Mouse (Mus musculus) hindbrain, embryonic 15.5 days (tissue): ENCODE measurements at regions not wholly inside any gene's neighbourhood (a gene's known extent, or its start where the extent isn't known, plus 50 kb on each side); places are given as distances from the start of the nearest gene placed in this dataset.

Experiments
- ATAC-seq: fragments of 200-750 bp; cut with Nextera tagmentation; 2 replicates; pipeline ENCODE4 v1.8.0; 2017; ENCODE audit warnings: low read depth, moderate number of reproducible peaks, moderate TSS enrichment; ENCODE audit not compliant: low FRiP score
- H3K27ac ChIP-seq: fragments of 300-500 bp; sonication (generic); replicated peaks from 2 replicates; pipeline ENCODE4 v1.5.1; 2015; ENCODE audit warnings: mild to moderate bottlenecking, inconsistent platforms
- H3K27me3 ChIP-seq: fragments of 300-500 bp; sonication (generic); 2 replicates; pipeline ENCODE4 v1.6.1; 2015; ENCODE audit warnings: control low read depth, inconsistent platforms
- H3K36me3 ChIP-seq: fragments of 300-500 bp; sonication (generic); 2 replicates; pipeline ENCODE4 v1.6.1; 2015; ENCODE audit warnings: control low read depth, inconsistent platforms
- H3K4me1 ChIP-seq: fragments of 300-500 bp; sonication (generic); replicated peaks from 2 replicates; pipeline ENCODE4 v1.6.1; 2015; ENCODE audit warnings: control low read depth, inconsistent platforms
- H3K4me2 ChIP-seq: fragments of 300-500 bp; sonication (generic); 2 replicates; pipeline ENCODE4 v1.6.1; 2015; ENCODE audit warnings: moderate library complexity, mild to moderate bottlenecking, inconsistent platforms
- H3K4me3 ChIP-seq: fragments of 300-500 bp; sonication (generic); 2 replicates; pipeline ENCODE4 v1.5.1; 2015; ENCODE audit warnings: mild to moderate bottlenecking, inconsistent platforms
- H3K9ac ChIP-seq: fragments of 300-500 bp; sonication (generic); 2 replicates; pipeline ENCODE4 v1.6.1; 2015; ENCODE audit warnings: inconsistent platforms
- H3K9me3 ChIP-seq: fragments of 300-500 bp; sonication (generic); 2 replicates; pipeline ENCODE4 v1.6.1; 2016; ENCODE audit warnings: control low read depth, inconsistent platforms
- WGBS: fragments of 180-500 bp; shearing (Covaris S2); methylation state at CpG from one replicate; pipeline ENCODE4 v1.1.7; 2015; 5-methylcytosine and 5-hydroxymethylcytosine counted together

DNA sequence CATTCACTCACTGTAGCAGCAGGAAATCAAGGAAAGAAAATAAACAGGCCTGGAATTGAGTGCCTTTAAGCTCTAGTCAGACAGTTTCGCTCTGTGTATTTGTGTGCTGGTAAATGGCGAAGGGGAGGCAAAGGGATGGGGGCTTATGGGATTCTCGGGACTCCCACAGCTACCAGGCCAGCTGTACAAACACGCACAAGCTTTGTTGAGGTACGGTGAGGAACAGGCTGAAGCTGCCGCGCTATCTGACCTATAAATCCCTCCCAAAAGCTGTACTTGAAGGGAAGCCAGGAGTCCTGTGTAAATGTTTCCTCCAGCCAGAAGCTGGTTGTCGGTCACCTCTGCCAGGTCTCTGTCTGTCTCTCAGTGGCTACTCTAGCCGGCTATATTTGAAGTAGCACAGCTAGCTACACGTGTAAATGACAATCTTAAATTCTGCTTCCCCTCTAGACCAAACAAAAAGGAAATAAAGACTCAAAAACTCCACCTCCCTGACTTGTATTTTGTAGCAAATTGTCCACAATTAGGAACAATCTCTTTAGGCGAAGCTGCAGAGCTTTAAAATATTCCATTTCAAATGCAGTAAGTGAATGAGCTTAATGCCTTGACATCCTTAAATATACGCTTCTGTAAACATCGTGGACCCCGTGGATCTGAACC lies 210.5 kb upstream of the Ferd3l start:
- Histone ChIP-seq H3K4me2 (peak overlapping the region; percentile 35), H3K9me3 (no peaks in the 10 kb centered on the region), H3K27me3 (no peaks in the 10 kb centered on the region), H3K27ac (no peak overlapping the region), H3K4me3 (no peak overlapping the region), H3K36me3 (no peaks in the 10 kb centered on the region), H3K4me1 (no peaks in the 10 kb centered on the region), H3K9ac (peak overlapping the region; percentile 25; the same call in 1 of the 2 replicates)
- 0 out of 2 replicates have a peak, but pooled peaks have one; percentile 27 for ATAC-seq
- WGBS: 36% methylated on average over 14 of the region's 14 CpGs

DNA sequence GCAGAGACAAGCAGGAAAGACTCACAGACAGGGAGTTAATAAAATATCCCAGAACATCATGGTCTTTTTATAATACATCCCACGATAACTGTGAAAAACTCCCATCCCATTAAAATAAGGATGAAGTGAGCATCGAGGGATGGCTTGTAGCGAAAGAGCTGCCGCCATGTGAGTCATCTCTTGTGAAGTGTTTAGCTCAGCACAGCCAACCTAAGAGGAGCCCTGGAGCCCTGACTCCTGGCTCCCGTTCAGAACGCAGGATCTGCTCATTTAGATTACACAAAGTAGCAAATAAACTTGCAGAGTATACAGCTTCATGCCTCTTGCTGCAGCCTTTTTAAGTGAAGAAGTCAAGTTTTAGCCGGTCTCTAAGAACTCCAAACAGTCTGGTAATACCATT lies 209.2 kb upstream of the Ferd3l start:
- no peaks in the 10 kb centered on the region for H3K4me1 ChIP-seq
- WGBS: 70% methylated on average over 7 of the region's 7 CpGs
- no peaks in the 10 kb centered on the region for H3K9me3 ChIP-seq
- H3K4me3 ChIP-seq: no peak overlapping the region
- H3K36me3 ChIP-seq: no peaks in the 10 kb centered on the region
- no peak overlapping the region for H3K4me2 ChIP-seq
- H3K27ac ChIP-seq: no peak overlapping the region
- no peak overlapping the region for H3K9ac ChIP-seq
- no peak for ATAC-seq
- H3K27me3 ChIP-seq: no peaks in the 10 kb centered on the region

DNA sequence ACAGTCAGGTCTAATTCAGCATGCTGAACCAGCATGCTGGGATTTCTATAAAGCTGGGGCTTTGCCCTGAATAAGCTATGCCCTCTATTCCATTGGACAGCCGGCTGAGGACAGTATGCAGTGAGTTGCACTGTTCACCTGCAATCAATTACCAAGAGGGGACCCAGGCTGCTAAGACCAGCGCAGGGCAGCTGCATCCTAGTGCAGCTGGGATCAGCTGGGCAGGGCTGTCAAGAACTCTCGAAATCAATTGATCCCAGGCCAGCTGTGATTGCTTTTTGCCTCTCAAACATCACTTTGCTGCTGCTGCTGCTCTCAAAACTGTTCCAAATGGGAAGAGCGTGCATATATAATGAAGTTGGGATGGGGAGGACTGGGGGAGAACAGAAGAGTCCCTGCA lies 196.3 kb upstream of the Ferd3l start:
- Histone ChIP-seq H3K27me3 (no peaks in the 10 kb centered on the region), H3K36me3 (no peaks in the 10 kb centered on the region), H3K4me3 (no peak overlapping the region), H3K9ac (no peak overlapping the region), H3K4me2 (no peak overlapping the region), H3K9me3 (no peaks in the 10 kb centered on the region), H3K4me1 (peaks cover 4% of the 10 kb centered on the region), H3K27ac (no peak overlapping the region)
- 36% methylated on average over 4 of the region's 4 CpGs for WGBS
- ATAC-seq: no peak

DNA sequence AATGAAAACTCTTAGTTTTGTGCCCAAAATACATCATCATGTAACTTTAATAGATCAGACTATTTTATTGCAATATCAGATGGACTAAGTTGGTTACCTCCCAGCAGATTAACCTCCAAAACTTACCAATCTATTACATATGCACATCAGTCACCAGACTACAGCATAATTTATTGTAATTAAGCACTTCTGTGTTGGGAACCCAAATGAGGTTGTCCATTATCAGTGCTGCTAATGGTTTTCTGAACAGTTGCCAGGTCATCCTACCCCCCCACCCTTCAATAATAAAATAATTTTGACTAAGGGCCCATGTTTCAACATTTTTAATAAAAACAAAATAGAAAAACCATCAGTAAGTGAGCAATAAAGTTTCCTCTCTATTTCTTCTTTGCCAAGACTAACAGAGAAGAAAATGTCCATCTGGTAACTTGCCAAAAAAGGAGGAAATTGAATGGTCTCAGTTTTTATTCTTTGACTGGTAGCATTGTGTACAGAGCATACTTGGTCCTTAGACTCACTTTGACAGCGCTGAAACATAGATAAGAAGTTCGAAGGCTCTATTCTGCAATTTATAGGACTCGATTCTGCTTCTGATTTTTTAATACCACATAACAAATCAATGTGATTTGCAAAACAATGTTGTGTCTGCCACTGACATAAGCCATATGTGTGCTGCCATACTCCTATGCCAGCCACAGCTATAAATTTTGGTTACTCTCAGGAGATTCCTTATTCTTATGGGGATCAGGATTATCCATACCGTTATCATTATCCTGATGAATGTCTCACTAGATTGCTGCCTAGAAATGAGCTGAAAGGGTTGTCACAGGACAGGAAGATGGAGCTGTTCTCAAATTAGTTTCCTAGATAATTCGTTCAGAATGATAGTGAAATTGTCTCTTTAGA lies 152.4 kb upstream of the Ferd3l start:
- Histone ChIP-seq H3K36me3 (no peaks in the 10 kb centered on the region), H3K9me3 (no peaks in the 10 kb centered on the region), H3K27ac (no peak overlapping the region), H3K4me1 (no peaks in the 10 kb centered on the region), H3K27me3 (no peaks in the 10 kb centered on the region), H3K4me2 (no peak overlapping the region), H3K9ac (no peak overlapping the region), H3K4me3 (no peak overlapping the region)
- WGBS: 59% methylated on average over 5 of the region's 5 CpGs
- no peak for ATAC-seq

DNA sequence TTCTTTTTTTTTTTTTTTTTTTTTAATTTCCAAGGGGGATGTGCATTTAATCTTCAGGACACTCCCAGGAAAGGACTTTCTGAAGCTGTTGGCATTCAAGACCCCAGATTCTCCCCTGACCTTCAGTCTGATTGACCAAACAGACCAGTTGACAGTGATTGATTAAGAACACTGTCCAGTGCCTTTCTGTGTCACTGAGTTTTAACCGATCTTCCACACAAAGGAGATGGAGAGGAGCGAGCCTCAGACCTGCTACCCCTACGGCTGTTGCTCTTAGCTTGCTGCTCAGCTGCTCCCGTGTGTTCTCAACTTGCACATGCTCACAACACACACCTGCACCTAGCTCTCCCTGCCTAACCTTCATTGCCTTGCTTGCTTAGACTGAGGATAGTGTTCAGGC lies 149.7 kb upstream of the Ferd3l start:
- H3K4me1 ChIP-seq: no peaks in the 10 kb centered on the region
- H3K36me3 ChIP-seq: no peaks in the 10 kb centered on the region
- H3K27me3 ChIP-seq: no peaks in the 10 kb centered on the region
- no peak for ATAC-seq
- no peaks in the 10 kb centered on the region for H3K9me3 ChIP-seq
- no peak overlapping the region for H3K27ac ChIP-seq
- 21% methylated on average over 4 of the region's 4 CpGs for WGBS
- H3K9ac ChIP-seq: no peak overlapping the region
- H3K4me2 ChIP-seq: no peak overlapping the region
- no peak overlapping the region for H3K4me3 ChIP-seq

DNA sequence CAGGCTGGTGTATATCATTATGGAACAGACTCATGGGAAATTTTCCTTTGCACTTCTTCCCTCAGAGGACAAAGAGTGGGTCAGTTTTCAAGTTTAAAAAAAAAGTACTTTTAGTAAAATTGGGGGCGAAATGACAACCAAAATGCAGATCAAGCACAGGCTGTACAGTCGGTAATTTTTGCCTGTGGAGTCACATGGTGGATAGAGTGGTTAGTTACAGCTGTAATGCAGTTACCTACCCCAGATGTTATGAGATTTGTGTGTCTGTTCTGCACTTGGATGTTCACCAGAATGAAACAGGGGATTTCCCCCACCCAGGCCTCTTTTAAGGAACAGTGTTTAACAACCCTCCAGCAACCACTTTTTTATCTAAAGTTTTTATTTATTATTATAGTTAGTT lies 148.3 kb upstream of the Ferd3l start:
- Histone ChIP-seq H3K36me3 (no peaks in the 10 kb centered on the region), H3K27ac (no peak overlapping the region), H3K9ac (no peak overlapping the region), H3K4me1 (no peaks in the 10 kb centered on the region), H3K4me2 (no peak overlapping the region), H3K9me3 (no peaks in the 10 kb centered on the region), H3K4me3 (no peak overlapping the region), H3K27me3 (no peaks in the 10 kb centered on the region)
- WGBS: 82% methylated on average over 2 of the region's 2 CpGs
- ATAC-seq: no peak

DNA sequence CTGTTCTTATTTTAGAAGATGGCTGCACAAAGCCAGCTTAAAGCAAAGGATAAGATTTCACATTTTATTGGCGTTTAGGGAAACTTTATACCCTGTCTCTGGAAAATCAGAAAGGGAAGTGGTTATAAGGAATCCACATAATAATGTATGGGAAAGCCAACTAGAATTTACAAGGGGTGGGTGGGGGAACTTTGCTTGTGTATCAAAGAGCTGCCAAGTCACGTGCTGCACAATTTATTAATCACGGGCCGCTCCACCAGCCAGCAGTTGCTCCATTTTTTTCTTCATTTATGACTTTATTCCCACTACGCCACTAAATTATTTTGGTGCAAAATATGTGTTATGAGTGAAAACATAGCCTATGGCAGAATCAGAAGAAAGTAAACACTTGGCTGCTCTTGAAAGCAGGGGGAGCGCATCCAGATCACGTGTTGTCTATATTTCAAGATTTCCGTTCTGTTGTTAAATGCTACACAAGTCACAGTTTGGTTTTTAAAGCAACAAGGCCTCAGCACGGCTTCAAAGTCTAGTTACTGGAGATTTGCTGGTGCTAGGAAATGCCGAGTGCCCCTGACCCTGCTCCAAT lies 123.9 kb upstream of the Ferd3l start:
- Histone ChIP-seq H3K9me3 (no peaks in the 10 kb centered on the region), H3K4me1 (no peaks in the 10 kb centered on the region), H3K36me3 (no peaks in the 10 kb centered on the region), H3K9ac (no peak overlapping the region), H3K4me2 (no peak overlapping the region), H3K27ac (no peak overlapping the region), H3K27me3 (no peaks in the 10 kb centered on the region), H3K4me3 (no peak overlapping the region)
- no peak for ATAC-seq
- 77% methylated on average over 10 of the region's 10 CpGs for WGBS

DNA sequence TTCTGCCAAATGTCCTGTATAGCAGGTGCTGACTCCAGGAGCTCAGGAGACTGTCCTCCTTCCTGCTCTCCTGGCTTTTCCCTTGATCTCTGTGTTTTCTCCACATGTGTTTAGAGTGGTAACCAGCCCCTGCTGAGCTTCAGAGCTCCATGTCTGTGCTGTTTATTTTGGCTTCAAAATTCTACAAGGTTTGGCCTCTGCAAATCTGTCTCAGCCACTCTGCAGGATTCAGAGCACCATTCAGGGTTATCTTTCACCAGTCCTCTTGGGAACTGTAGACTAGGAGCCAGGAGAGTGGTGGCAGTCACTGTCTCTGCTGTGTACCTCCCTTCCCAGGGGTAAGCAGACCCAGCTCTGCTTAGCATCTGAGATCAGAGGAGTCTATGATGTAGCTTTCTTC lies 102.7 kb upstream of the Ferd3l start:
- H3K27me3 ChIP-seq: no peaks in the 10 kb centered on the region
- ATAC-seq: no peak

DNA sequence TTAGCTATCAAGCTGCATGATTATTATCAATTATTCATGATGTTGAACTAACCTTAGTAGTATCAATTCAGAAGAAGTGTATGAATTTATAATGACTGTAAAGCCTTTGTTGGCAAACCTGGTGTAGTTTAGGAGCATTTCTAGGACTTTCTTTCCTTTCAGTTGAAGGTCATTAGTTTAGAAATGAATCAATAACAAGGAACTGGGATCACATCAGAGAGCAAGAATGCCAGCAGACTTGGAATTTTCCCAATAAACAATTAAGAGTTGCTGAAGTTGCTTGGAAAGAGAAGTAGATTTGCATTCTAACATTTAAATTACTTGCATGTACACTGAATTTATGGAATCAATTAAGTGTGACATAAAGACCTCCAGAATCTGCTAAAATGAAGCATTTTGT lies 79.1 kb upstream of the Ferd3l start:
- no peaks in the 10 kb centered on the region for H3K27me3 ChIP-seq
- H3K9ac ChIP-seq: no peak overlapping the region
- no peak overlapping the region for H3K27ac ChIP-seq
- peaks cover 5% of the 10 kb centered on the region for H3K4me1 ChIP-seq
- no peak overlapping the region for H3K4me2 ChIP-seq
- no peaks in the 10 kb centered on the region for H3K36me3 ChIP-seq
- no peak for ATAC-seq
- no peak overlapping the region for H3K4me3 ChIP-seq
- no peaks in the 10 kb centered on the region for H3K9me3 ChIP-seq

More for the DNA sequence above, 102.7 kb upstream of the Ferd3l start:
- Histone ChIP-seq H3K9ac (no peak overlapping the region), H3K4me1 (no peaks in the 10 kb centered on the region), H3K4me3 (no peak overlapping the region), H3K9me3 (no peaks in the 10 kb centered on the region), H3K27ac (no peak overlapping the region), H3K36me3 (no peaks in the 10 kb centered on the region), H3K4me2 (no peak overlapping the region)

DNA sequence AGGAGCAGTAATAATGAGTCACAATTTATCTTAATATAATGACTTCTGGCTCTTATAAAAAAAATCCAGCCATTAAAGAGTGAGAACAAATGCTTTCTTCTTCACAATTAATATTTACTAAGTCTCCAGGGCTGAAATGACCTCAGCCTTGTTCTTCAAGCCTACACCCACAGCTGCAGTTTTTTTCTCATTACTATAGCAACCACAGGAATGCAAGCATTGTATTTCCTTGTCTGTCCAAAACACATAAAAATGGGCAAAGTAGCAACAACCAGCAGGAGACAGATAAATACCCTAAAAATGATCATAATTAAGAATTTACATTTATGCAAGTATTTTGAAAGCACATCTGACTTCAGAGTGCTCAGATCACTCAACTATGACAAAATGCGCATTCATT lies 76.5 kb upstream of the Ferd3l start:
- Histone ChIP-seq H3K9ac (no peak overlapping the region), H3K27me3 (no peaks in the 10 kb centered on the region), H3K9me3 (no peaks in the 10 kb centered on the region), H3K4me2 (no peak overlapping the region), H3K27ac (no peak overlapping the region), H3K4me1 (peaks cover 5% of the 10 kb centered on the region), H3K36me3 (no peaks in the 10 kb centered on the region), H3K4me3 (no peak overlapping the region)
- 44% methylated on average over 1 of the region's 1 CpGs for WGBS
- ATAC-seq: peak; percentile 73; the same call in 1 of the 2 replicates
